Comparison of ENCODE assay signal across 11 mouse cellular contexts in the genomic region with DNA sequence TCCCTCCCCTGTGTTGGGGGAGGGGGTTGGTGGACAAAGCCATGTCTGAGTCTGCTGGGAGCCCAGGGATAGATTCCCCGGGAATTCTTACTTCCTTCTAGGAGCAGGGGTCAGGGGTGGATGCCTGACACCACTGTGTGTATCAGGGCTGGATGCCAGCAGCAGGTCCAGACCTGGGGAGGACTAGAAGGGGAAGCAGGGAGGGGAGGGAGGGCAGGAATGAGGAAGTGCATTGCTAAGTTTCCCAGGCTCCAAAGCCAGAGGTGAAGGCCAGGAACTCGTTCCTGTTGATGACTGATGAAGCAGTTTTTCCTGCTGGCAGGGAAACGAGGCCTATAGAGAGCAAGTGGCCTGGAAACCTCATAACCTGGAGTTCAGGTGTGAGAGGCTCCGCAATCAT. TPM values are rescaled to one million over a fixed set of nuclear protein-coding genes. Genes with fewer than 3 reads are reported as not detected.
DNase-seq lines count a peak whose midpoint lies in the region; ATAC-seq lines count a peak whose summit lies in the region.
"Had no signal": no experiment of that assay in that cellular context is flagged by ENCODE, and none has a peak within 500 bp of the region (broad histone marks: within the 10 kb centered on the region; RNA-seq: fewer than 3 reads in every experiment).

No protein-coding gene starts in this region.

- H3K4me2 ChIP-seq in liver, embryonic 11.5 days = no peak overlapping the region
- no peak overlapping the region for H3K4me2 ChIP-seq in midbrain, embryonic 11.5 days
- H3K4me2 ChIP-seq: hindbrain, embryonic 13.5 days had no signal

- no peak for ATAC-seq in liver, embryonic 11.5 days (replicated peaks; ENCODE audit: low FRiP score)
- ATAC-seq in megakaryocyte-erythroid progenitor cell, adult 5-6 weeks (replicated peaks; ENCODE audit: low FRiP score, low TSS enrichment, poor library complexity, severe bottlenecking) = no peak
- ATAC-seq in midbrain, embryonic 11.5 days (ENCODE audit: low FRiP score) = no peak

- H3K27me3 ChIP-seq in liver, embryonic 11.5 days (replicated peaks; ENCODE audit: control insufficient read depth, insufficient read depth, low read length) = peaks cover 32% of the 10 kb centered on the region
- H3K27me3 ChIP-seq in midbrain, embryonic 11.5 days (ENCODE audit: control insufficient read depth, insufficient read depth, low read length) = peaks cover 50% of the 10 kb centered on the region

- no peaks in the 10 kb centered on the region for H3K36me3 ChIP-seq in liver, embryonic 11.5 days (ENCODE audit: control insufficient read depth, insufficient read depth, low read length)
- H3K36me3 ChIP-seq in midbrain, embryonic 11.5 days (ENCODE audit: control insufficient read depth, insufficient read depth, low read length) = no peaks in the 10 kb centered on the region
- H3K36me3 ChIP-seq: hindbrain, embryonic 13.5 days had no signal

- H3K27ac ChIP-seq in liver, embryonic 11.5 days (ENCODE audit: low read depth, low read length) = peak overlapping the region; percentile 20; the same call in 1 of the 2 replicates
- no peak overlapping the region for H3K27ac ChIP-seq in midbrain, embryonic 11.5 days (ENCODE audit: low read depth, low read length)
- H3K27ac ChIP-seq: hindbrain, embryonic 13.5 days had no signal

- peak; percentile 94 for DNase-seq in heart, adult 11 months
- no peak for DNase-seq in heart, adult 9 months (ENCODE audit: low spot score in 2 of 2)
- peak; percentile 69 for DNase-seq in urinary bladder, postnatal 14 days (ENCODE audit: low spot score)
- DNase-seq in urinary bladder, adult 2 months (ENCODE audit: low spot score) = no peak
- no peak for DNase-seq in liver, embryonic 11.5 days (ENCODE audit: low spot score)
- peak; percentile 71 for DNase-seq in yolk sac, embryonic 10.5 days (ENCODE audit: low spot score)
- DNase-seq in midbrain, embryonic 11.5 days (ENCODE audit: low spot score, missing footprints) = no peak
- DNase-seq: thymus, adult 18-20 months had no signal

- H3K4me3 ChIP-seq in liver, embryonic 11.5 days (ENCODE audit: low read depth, low read length) = no peak overlapping the region
- no peak overlapping the region for H3K4me3 ChIP-seq in midbrain, embryonic 11.5 days (ENCODE audit: low read depth, low read length)
- H3K4me3 ChIP-seq: hindbrain, embryonic 13.5 days had no signal

- no peak overlapping the region for H3K9ac ChIP-seq in liver, embryonic 11.5 days (ENCODE audit: low read depth, low read length)
- no peak overlapping the region for H3K9ac ChIP-seq in midbrain, embryonic 11.5 days (ENCODE audit: low read length)
- H3K9ac ChIP-seq: hindbrain, embryonic 13.5 days had no signal

- H3K9me3 ChIP-seq in liver, embryonic 11.5 days (ENCODE audit: control insufficient read depth, low read length) = no peaks in the 10 kb centered on the region
- H3K9me3 ChIP-seq in midbrain, embryonic 11.5 days (ENCODE audit: control insufficient read depth, low read length) = no peaks in the 10 kb centered on the region
- H3K9me3 ChIP-seq: hindbrain, embryonic 13.5 days had no signal

- peaks cover 84% of the 10 kb centered on the region for H3K4me1 ChIP-seq in liver, embryonic 11.5 days (replicated peaks; ENCODE audit: control insufficient read depth, insufficient read depth, low read length)
- H3K4me1 ChIP-seq in midbrain, embryonic 11.5 days (ENCODE audit: control insufficient read depth, insufficient read depth, low read length) = peaks cover 10% of the 10 kb centered on the region

- WGBS in liver, embryonic 11.5 days = 31% methylated on average over 4 of the region's 4 CpGs
- 35% methylated on average over 4 of the region's 4 CpGs for WGBS in midbrain, embryonic 11.5 days

RNA-seq across cellular contexts. Expression of a gene that starts 10.2 kb away (rescaled TPM):
- polyA plus RNA-seq in urinary bladder, adult 2 months (2012; rRNA removed) = 106 and 156 TPM in 2 replicates
- 107 TPM in 2 replicates for polyA plus RNA-seq in liver, embryonic 11.5 days (2014; fragmentation: Nextera tagmentation; extraction: Ambion mirVana)
- 163 and 178 TPM in 2 replicates for total RNA-seq in megakaryocyte-erythroid progenitor cell, adult 5-6 weeks (2014; fragmentation: Nextera tagmentation)
- 102 and 149 TPM in 2 replicates for total RNA-seq in megakaryocyte-erythroid progenitor cell, adult 5-6 weeks (2017)
- polyA plus RNA-seq in midbrain, embryonic 11.5 days (2014; fragmentation: Nextera tagmentation; extraction: Ambion mirVana) = 1.1 and 2.3 TPM in 2 replicates

RNA-seq across cellular contexts. Expression of a gene that starts 15.3 kb away (rescaled TPM):
- polyA plus RNA-seq in urinary bladder, adult 2 months (2012; rRNA removed) = 7.8 and 8.4 TPM in 2 replicates
- 18.6 and 20.4 TPM in 2 replicates for polyA plus RNA-seq in liver, embryonic 11.5 days (2014; fragmentation: Nextera tagmentation; extraction: Ambion mirVana)
- total RNA-seq in megakaryocyte-erythroid progenitor cell, adult 5-6 weeks (2014; fragmentation: Nextera tagmentation) = 0.27 TPM in 1 of 2 replicates, not detected in the other
- not detected in 2 replicates for total RNA-seq in megakaryocyte-erythroid progenitor cell, adult 5-6 weeks (2017)
- polyA plus RNA-seq in midbrain, embryonic 11.5 days (2014; fragmentation: Nextera tagmentation; extraction: Ambion mirVana) = 2.3 and 2.9 TPM in 2 replicates

RNA-seq across cellular contexts. Expression of a gene that starts 25.5 kb away (rescaled TPM):
- 0.10 TPM in 1 of 2 replicates, not detected in the other for polyA plus RNA-seq in urinary bladder, adult 2 months (2012; rRNA removed)
- polyA plus RNA-seq in liver, embryonic 11.5 days (2014; fragmentation: Nextera tagmentation; extraction: Ambion mirVana) = 0.36 TPM in 1 of 2 replicates, not detected in the other
- not detected in 2 replicates for total RNA-seq in megakaryocyte-erythroid progenitor cell, adult 5-6 weeks (2014; fragmentation: Nextera tagmentation)
- total RNA-seq in megakaryocyte-erythroid progenitor cell, adult 5-6 weeks (2017) = not detected in 2 replicates
- polyA plus RNA-seq in midbrain, embryonic 11.5 days (2014; fragmentation: Nextera tagmentation; extraction: Ambion mirVana) = not detected in 2 replicates
- polyA plus RNA-seq: C2C12 had no signal

RNA-seq across cellular contexts. Expression of a gene that starts 53.5 kb away (rescaled TPM):
- 5.9 and 6.7 TPM in 2 replicates for polyA plus RNA-seq in urinary bladder, adult 2 months (2012; rRNA removed)
- polyA plus RNA-seq in liver, embryonic 11.5 days (2014; fragmentation: Nextera tagmentation; extraction: Ambion mirVana) = 4.9 and 5.6 TPM in 2 replicates
- total RNA-seq in megakaryocyte-erythroid progenitor cell, adult 5-6 weeks (2014; fragmentation: Nextera tagmentation) = not detected in 2 replicates
- not detected in 2 replicates for total RNA-seq in megakaryocyte-erythroid progenitor cell, adult 5-6 weeks (2017)
- polyA plus RNA-seq in midbrain, embryonic 11.5 days (2014; fragmentation: Nextera tagmentation; extraction: Ambion mirVana) = 4.2 and 6.0 TPM in 2 replicates

RNA-seq across cellular contexts. Expression of a gene that starts 54.6 kb away (rescaled TPM):
- 143 and 148 TPM in 2 replicates for polyA plus RNA-seq in urinary bladder, adult 2 months (2012; rRNA removed)
- 22.4 and 25.6 TPM in 2 replicates for polyA plus RNA-seq in liver, embryonic 11.5 days (2014; fragmentation: Nextera tagmentation; extraction: Ambion mirVana)
- total RNA-seq in megakaryocyte-erythroid progenitor cell, adult 5-6 weeks (2014; fragmentation: Nextera tagmentation) = 7.9 and 11.5 TPM in 2 replicates
- total RNA-seq in megakaryocyte-erythroid progenitor cell, adult 5-6 weeks (2017) = 2.6 and 9.6 TPM in 2 replicates
- polyA plus RNA-seq in midbrain, embryonic 11.5 days (2014; fragmentation: Nextera tagmentation; extraction: Ambion mirVana) = 28.1 and 28.2 TPM in 2 replicates

Comparison
In these comparisons a context has a peak if more than half of its experiments do, and no peak if none do; other contexts are left out.
1. DNase-seq: peak in heart, adult 11 months (single experiment), urinary bladder, postnatal 14 days (single experiment) and yolk sac, embryonic 10.5 days (single experiment); none in heart, adult 9 months (0 of 2), urinary bladder, adult 2 months (single experiment), liver, embryonic 11.5 days (single experiment) and midbrain, embryonic 11.5 days (single experiment).
2. RNA of a gene that starts 10.2 kb away (polyA plus RNA-seq): 106 to 156 TPM in urinary bladder, adult 2 months and 107 TPM in liver, embryonic 11.5 days; 1.1 to 2.3 TPM in midbrain, embryonic 11.5 days; every median in the first group is over 10 times any median in the second.